Mouse (Mus musculus): ENCODE data around the gene Dysf.

DNA sequence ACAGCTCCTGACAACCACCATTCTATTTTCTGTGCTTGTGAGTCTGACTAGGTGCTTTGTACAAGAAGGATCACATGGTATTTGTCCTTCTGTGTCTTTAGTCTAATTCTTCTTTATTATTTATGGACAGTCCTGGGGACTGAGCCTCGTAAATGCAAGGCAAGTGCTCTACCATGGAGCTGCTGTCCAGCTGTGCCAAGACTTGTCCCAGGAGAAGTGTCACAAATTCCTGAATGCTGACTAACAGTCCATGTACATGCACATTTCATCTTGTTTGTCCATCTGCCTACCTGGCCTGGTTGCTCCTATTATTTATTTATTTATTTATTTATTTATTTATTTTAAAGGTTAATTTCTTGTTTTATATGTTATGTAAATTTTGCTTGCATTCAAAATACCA lies 47.2 kb downstream of the Dysf start:
- TF ChIP-seq CTCF (IDR thresholded peaks at IDR 0.05; ENCODE audit: control insufficient read depth, insufficient read depth, insufficient replicate concordance, low read depth, low read length) = no peak
- TF ChIP-seq POLR2A (IDR thresholded peaks at IDR 0.05; ENCODE audit: control insufficient read depth, low read depth, low read length) = no peak
